Mouse (Mus musculus) midbrain, embryonic 15.5 days (tissue): ENCODE measurements around the gene Patl1. TPM values are rescaled to one million over a fixed set of nuclear protein-coding genes. Genes with fewer than 3 reads are reported as not detected.

Experiments
- microRNA-seq: library from miRNA; unstranded; fragments of <30 nt; microRNA quantifications from one replicate; pipeline ENCODE4, GENCODE M21; 2016
- polyA plus RNA-seq: library from polyadenylated mRNA; unstranded; fragments of >200 nt; fragmentation: Nextera tagmentation; extraction: Ambion mirVana; gene quantifications from 2 replicates; pipeline ENCODE4 v1.2.1, GENCODE M21; 2015

The Patl1 gene
- polyA plus RNA-seq, 1 experiment from 2014 or later = 19.1 TPM

Small RNA genes lying within 50 kb of the gene (microRNA-seq; reads per million reads assigned to microRNA genes)
- 14.2 reads per million, percentile 32 among the genes with 10 or more reads in this experiment for gene Mir6994

Other genes starting within 250 kb of the Patl1 start
- not detected in 2 replicates for gene Oosp1, start 221.2 kb upstream of the Patl1 start, polyA plus RNA-seq
- not detected in 2 replicates for gene Oosp3, start 215.3 kb upstream of the Patl1 start, polyA plus RNA-seq
- gene Gif, start 164.8 kb upstream of the Patl1 start, polyA plus RNA-seq = not detected in 2 replicates
- 40.9 and 42.7 TPM in 2 replicates for gene Mrpl16, start 142.0 kb upstream of the Patl1 start, polyA plus RNA-seq
- 28.9 and 34.2 TPM in 2 replicates for gene Stx3, start 93.0 kb upstream of the Patl1 start, polyA plus RNA-seq
- 0.09 TPM in 1 of 2 replicates, not detected in the other for gene Olfr1417, start 73.2 kb upstream of the Patl1 start, polyA plus RNA-seq
- not detected in 2 replicates for gene Olfr1418, start 51.3 kb upstream of the Patl1 start, polyA plus RNA-seq
- 0.05 TPM in 1 of 2 replicates, not detected in the other for gene Olfr1419, start 37.3 kb upstream of the Patl1 start, polyA plus RNA-seq
- 0.08 TPM in 1 of 2 replicates, not detected in the other for gene Olfr1420, start 25.8 kb upstream of the Patl1 start, polyA plus RNA-seq
- gene Osbp, start 53.5 kb downstream of the Patl1 start, polyA plus RNA-seq = 3.9 and 4.0 TPM in 2 replicates
- gene Olfr1423, start 128.9 kb downstream of the Patl1 start, polyA plus RNA-seq = not detected in 2 replicates
- gene Olfr1424, start 150.3 kb downstream of the Patl1 start, polyA plus RNA-seq = not detected in 2 replicates
- not detected in 2 replicates for gene Olfr1425, start 165.3 kb downstream of the Patl1 start, polyA plus RNA-seq
- gene Olfr1426, start 179.6 kb downstream of the Patl1 start, polyA plus RNA-seq = not detected in 2 replicates
- gene Olfr1427, start 190.9 kb downstream of the Patl1 start, polyA plus RNA-seq = not detected in 2 replicates
- not detected in 2 replicates for gene Olfr1428, start 203.5 kb downstream of the Patl1 start, polyA plus RNA-seq
- gene Olfr76, start 210.8 kb downstream of the Patl1 start, polyA plus RNA-seq = not detected in 2 replicates